Mouse (Mus musculus): ENCODE measurements around the gene Cutc. TPM values are rescaled to one million over a fixed set of nuclear protein-coding genes. Genes with fewer than 3 reads are reported as not detected.

Cutc gene
- polyA plus RNA-seq, 1 experiment from 2014 or later: 13.1 TPM

Other genes with a start within 250 kb of the Cutc start
- gene Got1, start 228.4 kb upstream of the Cutc start, polyA plus RNA-seq (2016; fragmentation: Nextera tagmentation; extraction: Ambion mirVana): 53.9 and 64.8 TPM in 2 replicates
- gene Nkx2-3, start 140.7 kb upstream of the Cutc start, polyA plus RNA-seq (2016; fragmentation: Nextera tagmentation; extraction: Ambion mirVana): 0.65 TPM in 1 of 2 replicates, not detected in the other
- 10.8 and 12.7 TPM in 2 replicates for gene Slc25a28, start 78.1 kb upstream of the Cutc start, polyA plus RNA-seq (2016; fragmentation: Nextera tagmentation; extraction: Ambion mirVana)
- gene Entpd7, start 63.3 kb upstream of the Cutc start, polyA plus RNA-seq (2016; fragmentation: Nextera tagmentation; extraction: Ambion mirVana): 9.4 and 12.7 TPM in 2 replicates
- gene Cox15, start within 50 bp of the Cutc start, polyA plus RNA-seq (2016; fragmentation: Nextera tagmentation; extraction: Ambion mirVana): 14.6 and 15.4 TPM in 2 replicates
- gene Abcc2, start 29.2 kb downstream of the Cutc start, polyA plus RNA-seq (2016; fragmentation: Nextera tagmentation; extraction: Ambion mirVana): 0.26 TPM in 1 of 2 replicates, not detected in the other
- gene Dnmbp, start 187.2 kb downstream of the Cutc start, polyA plus RNA-seq (2016; fragmentation: Nextera tagmentation; extraction: Ambion mirVana): 19.4 and 22.0 TPM in 2 replicates
- gene Cpn1, start 233.6 kb downstream of the Cutc start, polyA plus RNA-seq (2016; fragmentation: Nextera tagmentation; extraction: Ambion mirVana): 0.10 TPM in 1 of 2 replicates, not detected in the other

All from limb, embryonic 10.5 days (tissue).